Mouse (Mus musculus) inflammation-experienced regulatory T-cells (primary cell): ENCODE data around the gene Gtpbp3. TPM values are rescaled to one million over a fixed set of nuclear protein-coding genes. Genes with fewer than 3 reads are reported as not detected.

ENCODE experiments used
- polyA plus RNA-seq, 2 experiments: library from polyadenylated mRNA; unstranded; fragments of 100-300 nt; shearing (Covaris generic); gene quantifications; one replicate each; pipeline ENCODE4 v1.2.1; 2017

Gene Gtpbp3
- 1 to 10 TPM; 8.7 to 9.3 TPM for polyA plus RNA-seq

DNA sequence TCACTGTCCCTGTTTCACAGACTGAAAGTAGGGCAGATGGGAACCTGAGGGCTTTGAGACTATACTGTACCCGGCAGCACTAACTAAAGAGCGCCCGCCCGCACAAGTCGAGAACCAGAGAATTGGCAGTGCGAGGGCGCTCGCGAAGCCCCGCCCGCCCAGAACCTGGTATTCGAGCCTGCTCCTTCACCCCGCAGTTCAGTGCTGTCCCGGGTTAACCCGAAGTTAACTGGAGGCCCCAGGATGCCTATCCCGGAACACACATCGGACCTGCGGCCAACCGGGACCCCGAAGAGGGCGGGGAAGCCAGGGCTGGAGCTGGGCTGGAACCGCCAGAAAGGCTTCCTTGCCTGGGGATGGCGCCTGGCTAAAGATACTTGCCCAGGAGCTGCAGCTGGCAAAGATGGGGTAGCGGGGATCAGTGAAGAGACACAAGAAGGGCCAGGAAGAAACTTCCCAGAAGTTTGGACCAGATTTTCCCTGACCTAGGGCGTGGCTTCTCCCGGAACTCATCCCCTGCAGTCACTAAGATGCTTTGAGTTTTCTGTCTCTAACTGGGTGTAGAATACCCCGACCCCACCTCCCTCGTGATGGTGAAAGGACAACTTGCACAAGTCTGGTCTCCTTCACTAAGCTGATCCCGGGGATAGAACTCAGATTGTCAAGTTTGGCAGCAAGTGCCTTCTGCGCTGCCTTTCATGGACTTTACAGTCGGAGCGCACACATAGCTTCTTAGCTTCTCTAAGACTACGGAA lies at the start of gene Gtpbp3:
TSS of gene Gtpbp3 (plus strand) at position 413 of the 755 bp plus-strand sequence.

DNA sequence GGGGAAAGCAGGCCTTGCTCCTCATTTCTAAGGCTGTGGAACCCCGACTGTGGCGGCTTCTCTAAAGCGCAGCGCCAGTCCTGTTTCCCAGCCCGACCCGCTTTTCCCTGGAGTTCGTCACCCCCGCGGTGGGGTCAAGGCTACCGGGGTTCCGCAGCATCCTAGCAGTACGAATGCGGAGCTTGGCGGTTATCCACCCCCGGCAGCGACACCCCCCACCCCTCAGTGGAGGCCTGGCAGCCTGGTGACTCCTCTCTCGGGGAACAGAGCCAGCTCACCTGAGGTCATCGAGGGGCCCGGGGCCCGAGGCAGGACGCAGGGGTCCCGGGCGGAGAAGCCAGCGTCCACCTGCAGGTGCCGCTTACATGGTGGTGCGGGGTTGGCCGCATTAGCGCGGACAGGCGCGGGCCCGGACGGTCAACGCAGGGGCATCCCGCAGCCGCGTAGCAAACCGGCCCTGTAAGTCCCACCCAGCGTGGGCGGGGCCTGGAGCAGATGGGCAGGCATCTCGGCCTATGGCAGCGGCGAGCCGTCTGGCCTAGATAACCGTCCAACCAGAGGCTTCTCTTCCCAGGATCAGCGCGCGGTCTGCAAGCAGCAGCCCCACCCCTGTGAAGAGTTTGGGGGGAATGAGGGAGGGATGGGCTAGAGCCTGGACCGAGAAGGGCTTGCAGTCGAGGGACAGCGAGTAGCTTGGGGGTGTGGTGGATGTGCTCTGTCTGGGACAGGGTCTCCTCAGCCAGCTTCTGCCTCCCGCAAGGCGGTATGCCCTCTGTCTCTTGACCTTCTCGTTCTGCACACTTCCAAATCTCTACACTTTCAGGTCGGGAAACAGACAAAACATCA lies 24.5 kb upstream of the Gtpbp3 start, which contains the start of gene Abhd8:
TSS of gene Abhd8 (minus strand) at position 468 of the 846 bp plus-strand sequence.

DNA sequence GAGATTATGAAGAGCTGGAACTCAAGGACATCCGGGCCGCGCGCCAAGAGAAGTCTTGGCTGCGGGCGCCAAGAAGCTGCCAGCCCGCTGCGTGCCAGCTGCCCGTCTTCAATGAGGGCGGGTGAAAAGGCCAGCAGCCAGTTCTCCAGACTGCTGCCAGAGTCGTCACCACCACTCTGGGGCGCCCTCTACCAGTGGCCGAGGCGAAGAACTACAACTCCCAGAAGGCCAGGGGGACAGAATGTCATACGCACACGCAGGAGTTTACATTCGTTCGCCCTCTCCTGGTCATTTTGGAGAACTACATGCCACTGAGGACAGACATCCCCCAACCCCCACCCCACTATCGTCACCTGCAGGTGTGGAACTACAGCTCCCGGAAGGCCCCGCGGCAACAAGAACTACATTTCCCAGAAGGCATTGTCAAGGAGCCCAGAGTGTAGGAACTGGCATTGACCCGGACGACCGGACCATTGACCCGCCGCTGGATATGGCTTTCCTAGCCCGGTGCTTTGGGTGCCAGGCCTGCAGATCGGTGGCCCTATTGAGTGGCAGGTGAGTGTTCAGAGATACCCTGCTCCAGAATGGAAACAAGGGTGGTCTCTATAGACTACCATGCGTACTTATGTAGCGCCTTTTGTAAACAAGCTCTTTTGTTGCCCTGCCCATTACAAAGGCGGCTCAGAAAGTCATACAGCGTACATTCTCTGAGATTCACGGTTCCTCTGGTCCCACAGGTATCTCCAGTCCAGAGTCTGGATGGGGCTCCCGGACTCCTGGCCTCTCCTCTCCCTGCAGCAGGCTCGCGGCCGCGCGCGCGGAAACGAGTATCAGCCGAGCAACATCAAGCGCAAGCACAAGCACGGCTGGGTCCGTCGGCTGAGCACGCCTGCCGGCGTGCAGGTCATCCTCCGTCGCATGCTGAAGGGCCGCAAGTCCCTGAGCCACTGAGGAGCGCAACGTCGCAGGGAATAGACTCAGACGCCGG lies 23.1 kb upstream of the Gtpbp3 start, which contains the start of gene Mrpl34:
TSS of gene Mrpl34 (plus strand) at position 447 of the 988 bp plus-strand sequence.

DNA sequence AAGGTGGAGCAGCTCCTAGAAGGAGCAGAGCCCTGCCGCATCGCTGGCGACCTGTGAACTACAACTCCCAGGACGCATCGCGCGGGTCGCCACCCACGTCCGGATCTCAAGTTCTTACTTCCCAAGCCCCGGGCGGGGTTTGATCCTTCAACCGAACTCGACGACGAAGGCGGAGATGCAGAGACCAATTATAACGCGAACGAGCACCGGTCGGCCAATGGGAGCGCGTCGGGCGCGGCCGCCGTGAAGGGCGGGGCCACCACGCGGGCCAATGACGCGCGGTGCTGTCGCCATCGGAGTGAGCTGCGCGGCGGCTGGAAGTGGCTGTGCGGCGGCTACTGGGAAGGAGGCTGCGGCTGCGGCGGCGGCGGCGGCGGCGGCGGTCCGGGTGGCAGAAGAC lies 19.0 kb upstream of the Gtpbp3 start, which contains the start of gene Dda1:
TSS of gene Dda1 (plus strand) at position 284 of the 400 bp plus-strand sequence.

DNA sequence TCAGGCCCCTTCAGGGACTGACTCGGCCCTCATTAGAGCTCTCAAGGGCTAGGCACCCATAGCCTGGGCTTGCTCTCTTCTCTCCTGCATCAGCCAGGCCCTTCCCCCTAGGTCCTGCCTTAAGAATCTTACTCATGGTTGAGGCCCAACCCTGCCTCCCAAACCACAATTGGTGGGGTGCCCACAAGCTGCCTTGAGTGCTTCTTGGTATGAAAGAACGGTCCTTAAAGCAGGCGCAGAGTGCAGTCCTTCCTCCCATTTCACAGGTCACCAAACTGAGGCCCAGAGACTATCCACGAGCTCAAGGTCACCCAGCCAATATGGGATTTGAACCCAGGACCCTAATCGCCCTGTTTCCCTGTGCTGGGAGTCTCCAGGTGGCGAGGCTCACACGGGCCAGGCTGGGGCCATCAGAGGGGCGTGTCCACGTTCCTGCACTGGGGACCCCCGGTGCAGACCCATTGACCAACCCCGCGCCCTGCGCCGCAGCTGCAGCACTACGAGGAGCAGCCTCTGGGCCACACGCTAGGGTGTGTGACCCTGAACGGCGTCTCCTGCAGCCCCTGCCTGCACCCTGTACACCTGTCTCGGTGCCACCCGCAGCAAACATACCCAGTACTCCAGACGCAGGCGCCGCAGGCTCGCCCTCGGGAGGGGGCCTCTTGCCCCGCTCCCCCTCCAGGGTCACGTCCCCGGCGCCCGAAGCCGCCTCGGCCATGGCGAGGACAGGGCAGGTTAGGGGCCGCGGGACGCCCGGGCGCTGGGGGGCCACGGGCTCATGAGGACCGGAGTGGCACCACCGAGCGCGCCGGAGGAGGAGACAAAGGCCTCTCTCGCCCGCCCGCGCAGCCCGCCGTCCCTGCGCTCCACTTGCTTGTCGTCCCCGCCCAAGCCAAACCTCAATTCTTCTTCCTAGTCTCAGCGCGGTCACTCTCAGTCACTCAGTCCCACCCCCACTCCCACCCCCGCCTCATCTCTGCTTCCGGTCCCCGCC lies 2.5 kb upstream of the Gtpbp3 start, which contains the start of gene Ano8:
TSS of gene Ano8 (minus strand) at position 822 of the 994 bp plus-strand sequence.

DNA sequence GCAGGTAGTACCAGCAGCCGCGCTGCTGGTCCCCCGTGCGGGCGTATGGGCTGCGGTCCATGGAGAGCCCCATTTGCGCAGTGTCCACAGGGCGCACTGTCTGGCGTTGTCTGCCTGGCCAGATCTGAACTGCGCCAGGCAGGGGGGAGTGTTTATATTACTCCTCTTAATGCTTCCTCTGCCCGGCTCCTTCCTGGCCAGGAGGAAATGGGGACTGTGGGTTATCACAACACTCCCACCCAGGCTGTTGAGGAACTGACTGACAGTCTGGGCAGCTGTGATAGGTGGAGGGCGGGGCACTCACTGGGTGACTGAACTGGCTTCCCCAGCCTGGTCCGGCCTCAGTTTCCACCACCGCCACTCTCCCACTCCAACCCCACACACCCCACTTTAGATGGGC lies 23.7 kb downstream of the Gtpbp3 start, which contains the start of gene Plvap:
TSS of gene Plvap (minus strand) at position 109 of the 400 bp plus-strand sequence.

DNA sequence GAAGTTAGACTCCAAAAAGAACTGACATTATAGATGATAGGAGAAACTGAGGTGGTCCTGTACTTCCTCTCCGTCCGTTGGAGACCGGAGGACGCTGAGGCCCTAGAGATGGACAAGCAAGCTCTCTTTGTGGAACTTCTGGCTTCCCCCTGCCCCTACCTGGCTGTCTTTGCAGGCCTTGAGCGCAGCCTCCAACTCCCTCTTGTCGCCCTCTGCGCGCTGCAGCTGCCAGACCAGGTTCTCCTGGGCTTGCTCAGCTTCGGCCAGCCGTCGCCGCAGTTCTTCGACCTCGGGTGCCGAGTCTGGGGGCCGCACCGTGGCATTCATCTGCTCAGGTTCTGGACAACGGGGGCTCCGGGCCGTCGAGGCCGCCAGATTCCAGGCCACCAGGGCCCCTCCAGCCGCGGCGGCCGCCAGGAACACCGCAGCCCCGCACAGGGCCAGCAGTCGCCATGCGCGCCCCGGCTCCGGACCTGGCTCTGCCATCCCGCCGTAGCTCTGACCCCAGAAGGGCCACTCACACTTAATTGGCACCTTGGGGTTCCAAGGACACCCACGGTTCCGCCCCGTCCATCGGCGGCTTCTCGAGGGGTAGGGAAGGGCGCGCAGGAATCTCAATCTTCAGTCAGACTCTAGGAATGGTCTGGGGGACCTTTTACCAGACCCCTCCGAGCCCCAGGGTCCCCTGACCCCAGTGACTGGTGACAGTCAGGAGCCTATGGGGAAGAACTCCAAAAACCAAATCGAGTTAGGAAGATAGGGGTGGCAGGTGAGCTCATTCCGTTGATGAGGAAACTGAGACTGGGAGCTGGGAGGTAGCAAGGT lies 37.5 kb downstream of the Gtpbp3 start, which contains the start of gene Ccdc194:
TSS of gene Ccdc194 (minus strand) at position 486 of the 825 bp plus-strand sequence.

DNA sequence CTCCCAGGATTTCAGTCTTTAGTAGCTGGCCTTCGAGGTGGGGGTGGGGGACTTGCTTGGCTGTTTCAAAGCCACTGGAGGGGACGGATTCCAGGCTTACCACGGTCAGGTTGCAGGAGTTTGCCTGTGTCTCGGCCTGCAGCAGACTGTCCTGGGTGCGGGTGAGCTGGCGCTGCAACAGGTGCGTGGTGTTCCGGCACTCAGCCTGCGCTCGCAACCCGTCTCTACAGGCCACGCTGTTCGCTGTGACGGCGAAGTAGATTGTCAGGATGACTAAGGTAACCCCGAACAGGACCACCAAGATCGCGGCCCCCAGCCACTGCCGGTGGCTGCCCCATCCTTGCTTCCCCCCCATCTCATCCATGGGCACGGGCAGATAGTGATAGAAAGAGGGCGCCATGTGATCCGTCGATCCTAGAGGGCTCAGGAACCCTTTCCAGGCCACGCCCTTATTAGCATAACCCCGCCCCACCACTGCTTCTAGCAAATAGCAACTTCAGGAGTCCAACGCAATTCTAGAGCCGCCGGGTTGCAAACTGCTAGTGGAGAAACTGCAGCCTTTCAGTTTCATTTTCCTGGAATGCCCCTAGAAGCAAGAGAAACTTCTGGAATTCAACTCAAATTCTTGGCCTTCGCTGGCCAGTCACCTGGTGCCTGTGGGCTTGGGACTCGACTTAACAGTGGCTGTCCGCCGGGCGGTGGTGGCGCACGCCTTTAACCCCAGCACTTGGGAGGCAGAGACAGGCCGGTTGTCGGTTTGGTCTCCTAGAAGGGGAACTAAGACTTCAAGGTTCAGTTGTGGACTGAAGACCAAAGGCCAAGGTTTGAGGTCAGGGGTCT lies 49.3 kb downstream of the Gtpbp3 start, which contains the start of gene Bst2:
TSS of gene Bst2 (minus strand) at position 429 of the 840 bp plus-strand sequence.

DNA sequence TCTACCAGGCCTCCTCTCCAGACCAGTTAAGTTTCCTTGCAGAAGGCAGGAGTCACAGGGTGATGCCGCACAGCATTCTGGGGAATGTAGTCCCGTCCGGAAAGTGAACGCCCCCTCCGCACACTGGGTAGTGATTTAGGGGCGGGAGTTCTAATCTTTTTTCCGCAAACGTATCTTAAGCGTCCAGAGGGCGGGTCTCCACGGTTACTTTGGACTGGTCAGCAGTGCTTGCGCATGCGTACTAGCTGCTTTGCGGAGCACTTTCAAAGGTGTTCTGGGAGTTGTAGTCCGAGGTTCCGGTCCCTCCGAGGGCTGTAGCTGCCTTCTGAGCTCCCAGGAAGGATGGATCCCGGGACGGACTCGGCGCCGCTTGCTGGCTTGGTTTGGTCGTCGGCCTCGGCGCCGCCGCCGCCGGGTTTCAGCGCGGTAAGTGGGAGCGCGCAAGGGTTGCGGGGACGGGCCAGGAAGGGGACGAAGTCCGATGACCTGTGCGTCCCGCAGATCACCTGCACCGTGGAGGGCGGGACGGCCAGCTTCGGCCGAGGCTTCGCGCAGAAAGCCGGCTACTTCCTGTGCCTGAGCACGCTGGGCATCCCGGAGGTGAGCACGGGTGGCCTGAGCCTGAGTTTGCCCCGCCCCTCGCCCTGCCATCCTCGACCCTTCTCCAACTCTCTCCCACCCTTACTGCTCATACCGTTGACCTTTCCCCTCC lies 54.9 kb downstream of the Gtpbp3 start, which contains the start of gene Mvb12a:
TSS of gene Mvb12a (plus strand) at position 291 of the 712 bp plus-strand sequence.

Other genes starting within 250 kb of the Gtpbp3 start
- 10 to 100 TPM; 56.5 to 66.5 TPM for gene Myo9b, start 215.4 kb upstream of the Gtpbp3 start, polyA plus RNA-seq
- gene Haus8, start 215.2 kb upstream of the Gtpbp3 start, polyA plus RNA-seq = 10 to 100 TPM; 27.6 to 28.7 TPM
- 100 to 1,000 TPM; 143 to 150 TPM for gene Use1, start 121.3 kb upstream of the Gtpbp3 start, polyA plus RNA-seq
- 10 to 100 TPM; 17.6 to 23.5 TPM for gene Ocel1, start 116.8 kb upstream of the Gtpbp3 start, polyA plus RNA-seq
- gene Nr2f6, start 106.1 kb upstream of the Gtpbp3 start, polyA plus RNA-seq = 10 to 100 TPM in 1 of 2 experiments, 1 to 10 TPM in 1; 6.9 to 14.3 TPM
- under 1 TPM; 0.05 to 0.26 TPM for gene Ushbp1, start 92.3 kb upstream of the Gtpbp3 start, polyA plus RNA-seq
- 100 to 1,000 TPM; 104 to 108 TPM for gene Babam1, start 91.2 kb upstream of the Gtpbp3 start, polyA plus RNA-seq
- gene Ankle1, start 82.1 kb upstream of the Gtpbp3 start, polyA plus RNA-seq = 1 to 10 TPM in 1 of 2 experiments, under 1 TPM in 1; 0.12 to 2.2 TPM
- gene Abhd8, start 24.4 kb upstream of the Gtpbp3 start, polyA plus RNA-seq = 100 to 1,000 TPM; 123 to 182 TPM
- gene Mrpl34, start 23.1 kb upstream of the Gtpbp3 start, polyA plus RNA-seq = 10 to 100 TPM; 60.4 to 63.2 TPM
- 100 to 1,000 TPM in 1 of 2 experiments, 10 to 100 TPM in 1; 83.3 to 115 TPM for gene Dda1, start 18.9 kb upstream of the Gtpbp3 start, polyA plus RNA-seq
- gene Ano8, start 2.1 kb upstream of the Gtpbp3 start, polyA plus RNA-seq = 10 to 100 TPM; 15.7 to 26.6 TPM
- gene Plvap, start 23.6 kb downstream of the Gtpbp3 start, polyA plus RNA-seq = under 1 TPM in 1 of 2 experiments, not detected in 1; 0.20 TPM
- gene Ccdc194, start 37.6 kb downstream of the Gtpbp3 start, polyA plus RNA-seq = 1 to 10 TPM in 1 of 2 experiments, under 1 TPM in 1; 0.36 to 1.0 TPM
- 100 to 1,000 TPM; 106 to 121 TPM for gene Bst2, start 49.4 kb downstream of the Gtpbp3 start, polyA plus RNA-seq
- gene Mvb12a, start 54.8 kb downstream of the Gtpbp3 start, polyA plus RNA-seq = 10 to 100 TPM; 98.2 to 98.4 TPM
- 1 to 10 TPM; 2.2 to 2.7 TPM for gene Tmem221, start 70.8 kb downstream of the Gtpbp3 start, polyA plus RNA-seq
- gene Nxnl1, start 78.5 kb downstream of the Gtpbp3 start, polyA plus RNA-seq = 1 to 10 TPM in 1 of 2 experiments, under 1 TPM in 1; 0.18 to 3.6 TPM
- 10 to 100 TPM; 11.2 to 19.8 TPM for gene Slc27a1, start 80.8 kb downstream of the Gtpbp3 start, polyA plus RNA-seq
- gene Pgls, start 104.1 kb downstream of the Gtpbp3 start, polyA plus RNA-seq = 100 to 1,000 TPM in 1 of 2 experiments, 10 to 100 TPM in 1; 89.3 to 117 TPM
- 10 to 100 TPM in 1 of 2 experiments, 1 to 10 TPM in 1; 7.0 to 10.3 TPM for gene Fam129c, start 109.5 kb downstream of the Gtpbp3 start, polyA plus RNA-seq
- gene Colgalt1, start 122.9 kb downstream of the Gtpbp3 start, polyA plus RNA-seq = 10 to 100 TPM; 33.6 to 41.0 TPM
- gene Unc13a, start 183.7 kb downstream of the Gtpbp3 start, polyA plus RNA-seq = under 1 TPM; 0.43 to 0.69 TPM
- gene Jak3, start 188.2 kb downstream of the Gtpbp3 start, polyA plus RNA-seq = 100 to 1,000 TPM; 150 to 199 TPM
- 10 to 100 TPM; 56.0 to 66.2 TPM for gene Insl3, start 201.1 kb downstream of the Gtpbp3 start, polyA plus RNA-seq
- 1 to 10 TPM; 5.9 to 6.5 TPM for gene B3gnt3, start 213.7 kb downstream of the Gtpbp3 start, polyA plus RNA-seq
- gene Fcho1, start 237.6 kb downstream of the Gtpbp3 start, polyA plus RNA-seq = 100 to 1,000 TPM; 219 to 246 TPM